Mouse (Mus musculus) bone marrow, adult 2 months (tissue): ENCODE measurements around the gene Clic6.

Source experiments
- CTCF ChIP-seq: fragments of 200-500 bp; IDR thresholded peaks from 2 replicates; pipeline ENCODE4 v1.5.1; 2011; ENCODE audit warnings: low read length, control low read depth; ENCODE audit not compliant: control insufficient read depth, insufficient read depth
- POLR2A ChIP-seq: fragments of 200-500 bp; IDR thresholded peaks from 2 replicates; pipeline ENCODE4 v1.6.1; 2011; ENCODE audit warnings: low read depth, mild to moderate bottlenecking, control low read depth, low read length, borderline replicate concordance; ENCODE audit not compliant: control insufficient read depth

GRCm38 (mm10) chr16:92470706-92471105 lies 14.8 kb upstream of the Clic6 start, which contains the start of gene Rcan1:
- TF ChIP-seq CTCF (no peak), POLR2A (no peak)
